Mouse (Mus musculus) forebrain, postnatal 0 days (tissue): ENCODE measurements around the gene Isoc2a. TPM values are rescaled to one million over a fixed set of nuclear protein-coding genes. Genes with fewer than 3 reads are reported as not detected.

ENCODE experiments used
- ATAC-seq: fragments of 200-750 bp; cut with Nextera tagmentation; 2 replicates; pipeline ENCODE4 v1.8.0; 2017; ENCODE audit warnings: mild to moderate bottlenecking, moderate library complexity
- DNase-seq: peaks from one replicate; pipeline ENCODE4 v3.0.0-alpha.2; 2015
- H3K27ac ChIP-seq: fragments of 300-500 bp; sonication (generic); 2 replicates; pipeline ENCODE4 v1.5.1; 2014; ENCODE audit warnings: low read depth, mild to moderate bottlenecking, antibody characterized with exemption, low read length, moderate library complexity, mixed read lengths
- H3K27me3 ChIP-seq: fragments of 300-500 bp; sonication (generic); 2 replicates; pipeline ENCODE4 v1.6.1; 2014; ENCODE audit warnings: mild to moderate bottlenecking, low read length, mixed read lengths; ENCODE audit not compliant: insufficient read depth
- H3K36me3 ChIP-seq: fragments of 300-500 bp; sonication (generic); 2 replicates; pipeline ENCODE4 v1.6.1; 2014; ENCODE audit warnings: mild to moderate bottlenecking, moderate library complexity; ENCODE audit not compliant: insufficient read depth
- H3K4me1 ChIP-seq: fragments of 300-500 bp; sonication (generic); 2 replicates; pipeline ENCODE4 v1.6.1; 2014; ENCODE audit warnings: antibody characterized with exemption; ENCODE audit not compliant: insufficient read depth
- H3K4me2 ChIP-seq: fragments of 300-500 bp; sonication (generic); 2 replicates; pipeline ENCODE4 v1.6.1; 2014; ENCODE audit warnings: low read depth, mild to moderate bottlenecking, moderate library complexity
- H3K4me3 ChIP-seq: fragments of 300-500 bp; sonication (generic); 2 replicates; pipeline ENCODE4 v1.5.1; 2014; ENCODE audit warnings: low read depth, low read length, mixed read lengths
- H3K9ac ChIP-seq: fragments of 300-500 bp; sonication (generic); 2 replicates; pipeline ENCODE4 v1.6.1; 2014; ENCODE audit warnings: mild to moderate bottlenecking
- H3K9me3 ChIP-seq: fragments of 300-500 bp; sonication (generic); 2 replicates; pipeline ENCODE4 v1.6.1; 2016; ENCODE audit warnings: low read length
- CTCF ChIP-seq: sonication (generic); IDR thresholded peaks from 2 replicates; pipeline ENCODE4 v1.5.1; 2016; ENCODE audit warnings: antibody characterized with exemption, control low read depth, low read depth
- WGBS: fragments of 180-500 bp; shearing (Covaris S2); extraction: QIAGEN DNeasy Blood & Tissue Kit; methylation state at CpG from one replicate; pipeline ENCODE4 v1.1.7; 2014; 5-methylcytosine and 5-hydroxymethylcytosine counted together
- polyA plus RNA-seq: library from polyadenylated mRNA; unstranded; fragments of >200 nt; fragmentation: Nextera tagmentation; extraction: Ambion mirVana; gene quantifications from 2 replicates; pipeline ENCODE4 v1.2.1, GENCODE M21; 2015
- total RNA-seq: library from RNA; depleted of rRNA; stranded (reverse); fragments of >200 nt; gene quantifications from 2 replicates; pipeline ENCODE4 v1.2.3, GENCODE M21; 2014; rRNA removed

The Isoc2a gene
- total and polyA plus RNA-seq, 2 experiments from 2014 or later = 0.39 to 4.9 TPM

GRCm38 (mm10) chr7:4934160-4934914 is 57.4 kb downstream of the Isoc2a start:
- Histone ChIP-seq H3K36me3 (no peaks in the 10 kb centered on the region), H3K4me2 (no peak overlapping the region), H3K27ac (no peak overlapping the region), H3K9me3 (no peaks in the 10 kb centered on the region), H3K9ac (no peak overlapping the region), H3K4me3 (no peak overlapping the region), H3K4me1 (no peaks in the 10 kb centered on the region), H3K27me3 (no peaks in the 10 kb centered on the region)
- ATAC-seq = no peak
- no peak for TF ChIP-seq CTCF
- DNase-seq = no peak
- WGBS = 79% methylated on average over 4 of the region's 4 CpGs

- Histone ChIP-seq H3K4me3 (no peak overlapping the region), H3K9me3 (no peaks in the 10 kb centered on the region), H3K4me1 (no peaks in the 10 kb centered on the region), H3K27ac (no peak overlapping the region), H3K36me3 (no peaks in the 10 kb centered on the region), H3K27me3 (no peaks in the 10 kb centered on the region), H3K9ac (no peak overlapping the region), H3K4me2 (no peak overlapping the region)
- WGBS = 82% methylated on average over 10 of the region's 10 CpGs
- ATAC-seq (no peak), DNase-seq (no peak)
- no peak for TF ChIP-seq CTCF
Observed at GRCm38 (mm10) chr7:4936832-4937231, 59.9 kb downstream of the Isoc2a start.

DNA sequence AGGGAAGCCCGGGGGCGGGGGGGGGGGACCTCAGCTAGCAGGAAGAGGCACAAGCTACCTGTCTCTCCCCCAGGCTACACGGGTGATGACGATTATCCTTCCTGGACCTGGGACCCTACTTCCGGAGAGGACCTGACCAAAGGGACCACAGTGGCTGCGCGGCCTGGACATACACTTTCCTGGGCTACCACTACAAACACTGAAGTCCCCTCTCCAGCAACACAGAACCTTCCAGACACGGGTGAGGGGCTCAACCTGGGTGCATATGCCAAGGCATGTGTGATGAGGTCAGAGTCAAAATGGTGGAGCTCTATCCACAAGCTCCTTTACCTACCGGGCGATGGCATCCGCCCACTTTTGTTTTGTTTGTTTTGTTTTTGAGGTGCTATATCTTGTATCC is 60.4 kb downstream of the Isoc2a start:
- DNase-seq (no peak), ATAC-seq (no peak)
- 80% methylated on average over 10 of the region's 11 CpGs for WGBS
- Histone ChIP-seq H3K27me3 (no peaks in the 10 kb centered on the region), H3K4me1 (no peaks in the 10 kb centered on the region), H3K4me2 (no peak overlapping the region), H3K9ac (no peak overlapping the region), H3K9me3 (no peaks in the 10 kb centered on the region), H3K4me3 (no peak overlapping the region), H3K27ac (no peak overlapping the region), H3K36me3 (no peaks in the 10 kb centered on the region)
- no peak for TF ChIP-seq CTCF

DNA sequence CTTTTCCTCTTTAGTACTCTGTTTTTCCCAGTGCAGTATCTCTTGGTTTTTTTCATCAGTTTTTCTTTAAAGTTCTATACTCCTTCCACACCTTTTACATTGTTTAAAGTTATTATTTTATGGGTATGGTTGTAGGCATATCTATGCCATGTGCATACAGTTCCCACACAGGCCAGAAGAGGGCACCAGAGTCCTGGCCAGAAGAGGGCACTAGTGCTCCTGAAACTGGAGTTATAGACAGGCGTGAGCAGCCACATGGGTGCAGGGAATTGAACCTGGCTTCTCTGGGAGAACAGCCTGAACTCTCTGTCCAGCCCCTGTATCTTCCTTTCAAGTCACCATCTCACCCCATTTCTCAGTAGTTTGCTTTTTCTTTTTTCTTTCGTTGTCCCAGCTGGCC is 61.5 kb downstream of the Isoc2a start:
- no peak overlapping the region for H3K4me3 ChIP-seq
- no peak overlapping the region for H3K4me2 ChIP-seq
- ATAC-seq = no peak
- no peak overlapping the region for H3K27ac ChIP-seq
- TF ChIP-seq CTCF = peak; percentile 88
- H3K9ac ChIP-seq = no peak overlapping the region
- peak; percentile 62 for DNase-seq
- H3K4me1 ChIP-seq = no peaks in the 10 kb centered on the region
- H3K36me3 ChIP-seq = no peaks in the 10 kb centered on the region
- no peaks in the 10 kb centered on the region for H3K27me3 ChIP-seq
- H3K9me3 ChIP-seq = no peaks in the 10 kb centered on the region
- 40% methylated on average over 2 of the region's 2 CpGs for WGBS

DNA sequence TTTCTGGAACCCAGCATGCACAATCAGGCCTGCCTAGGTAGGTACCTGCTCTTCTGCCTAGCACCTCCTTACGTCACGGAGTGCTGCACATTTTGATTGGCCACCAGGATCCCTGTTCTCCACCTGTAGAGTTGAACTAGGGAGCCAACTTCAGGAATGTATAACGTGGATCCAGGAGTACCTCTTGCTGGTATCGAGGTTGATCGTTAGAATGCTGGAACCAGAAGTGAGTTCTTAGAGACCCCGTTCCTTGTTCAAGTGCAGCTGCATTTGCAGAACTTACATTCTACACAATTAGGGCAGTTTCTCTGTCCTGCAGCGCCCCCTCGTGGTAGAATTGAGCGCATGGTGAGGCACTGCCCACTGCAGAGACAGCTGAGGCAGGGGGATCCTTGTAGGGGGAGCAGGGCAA is 63.1 kb downstream of the Isoc2a start:
- ATAC-seq = peak; percentile 53; the same call in 1 of the 2 replicates
- H3K4me1 ChIP-seq = no peaks in the 10 kb centered on the region
- peak; percentile 85 for TF ChIP-seq CTCF

GRCm38 (mm10) chr7:4942673-4943072 is 65.7 kb downstream of the Isoc2a start:
- Histone ChIP-seq H3K27me3 (no peaks in the 10 kb centered on the region), H3K4me2 (no peak overlapping the region), H3K9ac (no peak overlapping the region), H3K9me3 (no peaks in the 10 kb centered on the region), H3K4me3 (no peak overlapping the region), H3K4me1 (no peaks in the 10 kb centered on the region), H3K27ac (no peak overlapping the region), H3K36me3 (no peaks in the 10 kb centered on the region)
- 55% methylated on average over 5 of the region's 5 CpGs for WGBS
- TF ChIP-seq CTCF = no peak
- DNase-seq (no peak), ATAC-seq (no peak)

More for the DNA sequence above, 63.1 kb downstream of the Isoc2a start:
- no peaks in the 10 kb centered on the region for H3K9me3 ChIP-seq
- 20% methylated on average over 9 of the region's 9 CpGs for WGBS
- H3K9ac ChIP-seq = no peak overlapping the region
- H3K36me3 ChIP-seq = no peaks in the 10 kb centered on the region
- H3K27ac ChIP-seq = no peak overlapping the region
- no peaks in the 10 kb centered on the region for H3K27me3 ChIP-seq
- peak; percentile 85 for DNase-seq
- H3K4me2 ChIP-seq = no peak overlapping the region
- no peak overlapping the region for H3K4me3 ChIP-seq

DNA sequence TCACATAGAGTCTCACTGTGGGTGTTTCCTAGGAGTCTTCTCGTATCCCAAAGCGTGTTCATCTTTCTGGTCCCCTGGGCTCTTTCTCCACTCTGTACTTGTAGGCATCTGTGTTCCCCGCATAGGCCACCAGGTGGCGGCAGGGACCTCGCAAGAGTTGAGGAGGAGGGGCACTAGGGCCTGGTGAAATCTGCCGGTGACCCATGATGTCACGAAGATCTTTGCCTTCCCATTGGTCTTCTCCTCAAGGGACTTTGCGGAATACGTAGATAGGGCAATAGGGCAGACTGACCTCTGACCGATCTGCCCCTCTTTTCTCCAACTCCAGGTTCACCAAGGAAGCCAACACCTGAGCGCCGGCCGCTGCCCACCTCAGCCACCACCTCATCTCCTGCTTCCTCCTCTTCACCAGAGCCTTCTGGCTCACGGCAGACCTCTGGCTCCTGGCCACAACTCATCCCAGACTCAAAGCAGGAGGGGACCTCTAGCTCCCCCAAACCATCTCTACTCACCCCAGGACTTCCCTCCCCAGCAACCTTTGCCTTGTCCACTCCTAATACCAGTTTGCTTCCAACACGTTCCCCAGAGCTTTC is 66.4 kb downstream of the Isoc2a start:
- H3K36me3 ChIP-seq = no peaks in the 10 kb centered on the region
- no peaks in the 10 kb centered on the region for H3K4me1 ChIP-seq
- H3K9me3 ChIP-seq = no peaks in the 10 kb centered on the region
- peak overlapping the region; percentile 46 for H3K4me2 ChIP-seq
- 15% methylated on average over 15 of the region's 15 CpGs for WGBS
- ATAC-seq (peak; percentile 89), DNase-seq (peak; percentile 88)
- peak overlapping the region; percentile 29 for H3K4me3 ChIP-seq
- no peak overlapping the region for H3K27ac ChIP-seq
- no peaks in the 10 kb centered on the region for H3K27me3 ChIP-seq
- H3K9ac ChIP-seq = no peak overlapping the region
- peak; percentile 92 for TF ChIP-seq CTCF

Other genes with a start within 250 kb of the Isoc2a start
Only the 30 nearest of the 34 such genes appear.
- 188 and 219 TPM in 2 replicates for gene Hspbp1, start 192.1 kb upstream of the Isoc2a start, total RNA-seq
- 206 and 214 TPM in 2 replicates for gene Hspbp1, start 192.1 kb upstream of the Isoc2a start, polyA plus RNA-seq
- 188 and 205 TPM in 2 replicates for gene Brsk1, start 186.5 kb upstream of the Isoc2a start, total RNA-seq
- gene Brsk1, start 186.5 kb upstream of the Isoc2a start, polyA plus RNA-seq = 4.6 and 6.2 TPM in 2 replicates
- gene Tmem150b, start 151.9 kb upstream of the Isoc2a start, total RNA-seq = not detected in 2 replicates
- gene Tmem150b, start 151.9 kb upstream of the Isoc2a start, polyA plus RNA-seq = 0.18 TPM in 1 of 2 replicates, not detected in the other
- gene Kmt5c, start 137.0 kb upstream of the Isoc2a start, total RNA-seq = 36.8 and 59.1 TPM in 2 replicates
- 32.3 and 35.1 TPM in 2 replicates for gene Kmt5c, start 137.0 kb upstream of the Isoc2a start, polyA plus RNA-seq
- 3.8 and 4.8 TPM in 2 replicates for gene Cox6b2, start 124.1 kb upstream of the Isoc2a start, total RNA-seq
- 19.8 and 23.3 TPM in 2 replicates for gene Cox6b2, start 124.1 kb upstream of the Isoc2a start, polyA plus RNA-seq
- not detected in 2 replicates for gene Fam71e2, start 105.9 kb upstream of the Isoc2a start, total RNA-seq
- not detected in 2 replicates for gene Fam71e2, start 105.9 kb upstream of the Isoc2a start, polyA plus RNA-seq
- gene Il11, start 94.3 kb upstream of the Isoc2a start, total RNA-seq = 1.2 and 2.6 TPM in 2 replicates
- 1.2 and 2.1 TPM in 2 replicates for gene Il11, start 94.3 kb upstream of the Isoc2a start, polyA plus RNA-seq
- not detected in 2 replicates for gene Tmem190, start 94.2 kb upstream of the Isoc2a start, total RNA-seq
- gene Tmem190, start 94.2 kb upstream of the Isoc2a start, polyA plus RNA-seq = not detected in 2 replicates
- 7.3 and 10.1 TPM in 2 replicates for gene Tmem238, start 87.5 kb upstream of the Isoc2a start, total RNA-seq
- 13.3 and 15.0 TPM in 2 replicates for gene Tmem238, start 87.5 kb upstream of the Isoc2a start, polyA plus RNA-seq
- gene Rpl28, start 84.3 kb upstream of the Isoc2a start, total RNA-seq = 161 and 191 TPM in 2 replicates
- 313 and 332 TPM in 2 replicates for gene Rpl28, start 84.3 kb upstream of the Isoc2a start, polyA plus RNA-seq
- gene Ube2s, start 64.6 kb upstream of the Isoc2a start, total RNA-seq = 300 and 347 TPM in 2 replicates
- 232 and 259 TPM in 2 replicates for gene Ube2s, start 64.6 kb upstream of the Isoc2a start, polyA plus RNA-seq
- 52.4 and 66.6 TPM in 2 replicates for gene Shisa7, start 32.5 kb upstream of the Isoc2a start, total RNA-seq
- gene Shisa7, start 32.5 kb upstream of the Isoc2a start, polyA plus RNA-seq = 6.8 and 9.4 TPM in 2 replicates
- 2.5 and 6.6 TPM in 2 replicates for gene Isoc2b, start 6.9 kb upstream of the Isoc2a start, total RNA-seq
- 3.5 and 3.7 TPM in 2 replicates for gene Isoc2b, start 6.9 kb upstream of the Isoc2a start, polyA plus RNA-seq
- gene Gm36210, start 29.4 kb downstream of the Isoc2a start, total RNA-seq = 0.48 and 0.85 TPM in 2 replicates
- 0.29 and 0.47 TPM in 2 replicates for gene Gm36210, start 29.4 kb downstream of the Isoc2a start, polyA plus RNA-seq
- gene Zfp628, start 38.1 kb downstream of the Isoc2a start, total RNA-seq = 5.4 and 9.2 TPM in 2 replicates
- gene Zfp628, start 38.1 kb downstream of the Isoc2a start, polyA plus RNA-seq = 5.8 and 6.0 TPM in 2 replicates
- 45.5 and 69.9 TPM in 2 replicates for gene Nat14, start 44.9 kb downstream of the Isoc2a start, total RNA-seq
- gene Nat14, start 44.9 kb downstream of the Isoc2a start, polyA plus RNA-seq = 20.5 and 54.3 TPM in 2 replicates
- gene Ssc5d, start 48.6 kb downstream of the Isoc2a start, total RNA-seq = 0.54 and 1.7 TPM in 2 replicates
- 0.51 and 0.63 TPM in 2 replicates for gene Ssc5d, start 48.6 kb downstream of the Isoc2a start, polyA plus RNA-seq
- gene Sbk2, start 87.3 kb downstream of the Isoc2a start, total RNA-seq = not detected in 2 replicates
- gene Sbk2, start 87.3 kb downstream of the Isoc2a start, polyA plus RNA-seq = not detected in 2 replicates
- gene Sbk3, start 94.0 kb downstream of the Isoc2a start, total RNA-seq = 0.23 and 0.76 TPM in 2 replicates
- 0.39 and 0.76 TPM in 2 replicates for gene Sbk3, start 94.0 kb downstream of the Isoc2a start, polyA plus RNA-seq
- 34.6 and 34.7 TPM in 2 replicates for gene Zfp579, start 119.0 kb downstream of the Isoc2a start, total RNA-seq
- 36.7 and 42.6 TPM in 2 replicates for gene Zfp579, start 119.0 kb downstream of the Isoc2a start, polyA plus RNA-seq
- gene Zfp524, start 137.3 kb downstream of the Isoc2a start, total RNA-seq = 4.6 and 6.4 TPM in 2 replicates
- 5.0 and 5.3 TPM in 2 replicates for gene Zfp524, start 137.3 kb downstream of the Isoc2a start, polyA plus RNA-seq
- gene Fiz1, start 137.5 kb downstream of the Isoc2a start, total RNA-seq = 30.0 and 33.9 TPM in 2 replicates
- 26.9 and 28.6 TPM in 2 replicates for gene Fiz1, start 137.5 kb downstream of the Isoc2a start, polyA plus RNA-seq
- not detected in 2 replicates for gene Gm44973, start 138.3 kb downstream of the Isoc2a start, total RNA-seq
- gene Gm44973, start 138.3 kb downstream of the Isoc2a start, polyA plus RNA-seq = 3.1 TPM in 2 replicates
- gene Zfp865, start 143.2 kb downstream of the Isoc2a start, total RNA-seq = 27.3 and 33.3 TPM in 2 replicates
- gene Zfp865, start 143.2 kb downstream of the Isoc2a start, polyA plus RNA-seq = 5.6 and 5.8 TPM in 2 replicates
- 70.7 and 104 TPM in 2 replicates for gene Ccdc106, start 143.4 kb downstream of the Isoc2a start, total RNA-seq
- gene Ccdc106, start 143.4 kb downstream of the Isoc2a start, polyA plus RNA-seq = 69.7 and 79.8 TPM in 2 replicates
- gene 4632433K11Rik, start 157.0 kb downstream of the Isoc2a start, total RNA-seq = 0.24 TPM in 1 of 2 replicates, not detected in the other
- not detected in 2 replicates for gene 4632433K11Rik, start 157.0 kb downstream of the Isoc2a start, polyA plus RNA-seq
- 5.2 and 5.6 TPM in 2 replicates for gene Zfp784, start 161.3 kb downstream of the Isoc2a start, total RNA-seq
- gene Zfp784, start 161.3 kb downstream of the Isoc2a start, polyA plus RNA-seq = 4.1 and 5.0 TPM in 2 replicates
- gene Zfp580, start 174.4 kb downstream of the Isoc2a start, total RNA-seq = 26.2 and 42.1 TPM in 2 replicates
- 132 and 135 TPM in 2 replicates for gene Zfp580, start 174.4 kb downstream of the Isoc2a start, polyA plus RNA-seq
- 179 and 184 TPM in 2 replicates for gene U2af2, start 185.0 kb downstream of the Isoc2a start, total RNA-seq
- 92.7 and 101 TPM in 2 replicates for gene U2af2, start 185.0 kb downstream of the Isoc2a start, polyA plus RNA-seq
- gene Epn1, start 203.1 kb downstream of the Isoc2a start, total RNA-seq = 341 and 347 TPM in 2 replicates
- 126 and 127 TPM in 2 replicates for gene Epn1, start 203.1 kb downstream of the Isoc2a start, polyA plus RNA-seq